Mouse (Mus musculus) thymus, adult 2 months (tissue): ENCODE results near the gene Slc16a5.

Experiments used
- CTCF ChIP-seq: fragments of 200-500 bp; IDR thresholded peaks from 2 replicates; pipeline ENCODE4 v1.5.1; 2012; ENCODE audit warnings: mild to moderate bottlenecking, control low read depth, low read length, moderate library complexity, borderline replicate concordance; ENCODE audit not compliant: control insufficient read depth, poor library complexity, insufficient read depth; ENCODE audit errors: extremely low read depth
- POLR2A ChIP-seq: fragments of 200-500 bp; IDR thresholded peaks from 2 replicates; pipeline ENCODE4 v1.6.1; 2012; ENCODE audit warnings: mild to moderate bottlenecking, low read length, control low read depth, moderate library complexity; ENCODE audit not compliant: control insufficient read depth, poor library complexity, insufficient read depth; ENCODE audit errors: extremely low read depth

DNA sequence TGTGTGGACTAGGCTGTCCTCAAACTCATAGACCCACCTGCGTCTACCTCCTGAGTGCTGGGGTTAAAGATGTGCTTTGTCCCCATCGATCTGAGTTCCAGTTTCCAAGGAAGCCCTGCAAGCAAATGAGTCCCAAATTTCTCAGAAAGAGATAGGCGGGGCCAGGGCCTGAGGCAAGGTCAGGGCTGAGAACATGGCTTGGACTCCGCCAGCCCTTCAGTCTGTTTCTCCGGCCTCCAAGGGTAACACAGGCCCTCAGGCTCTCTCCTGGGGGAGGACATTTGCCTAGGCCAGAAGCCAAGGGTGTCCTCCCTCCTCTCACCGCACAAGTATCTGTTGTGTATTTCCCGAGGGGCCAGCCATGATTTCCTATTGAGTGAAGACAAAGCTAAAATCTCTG is 9.9 kb downstream of the Slc16a5 start:
- no peak for TF ChIP-seq POLR2A
- TF ChIP-seq CTCF, result no peak
